Mouse (Mus musculus) myocyte (in vitro differentiated cells): ENCODE results near the gene Grwd1. TPM values are rescaled to one million over a fixed set of nuclear protein-coding genes. Genes with fewer than 3 reads are reported as not detected.

ENCODE experiments used
- H3K27me3 ChIP-seq: one replicate; pipeline ENCODE4 v1.6.1; 2011; ENCODE audit not compliant: control insufficient read depth, insufficient read depth, insufficient read length
- H3K36me3 ChIP-seq: one replicate; pipeline ENCODE4 v1.6.1; 2011; ENCODE audit not compliant: control insufficient read depth, insufficient read depth
- H3K4me2 ChIP-seq: one replicate; pipeline ENCODE4 v1.6.1; 2011; ENCODE audit warnings: low read depth, control low read depth
- H3K4me3 ChIP-seq: one replicate; pipeline ENCODE4 v1.5.1; 2011; ENCODE audit warnings: mild to moderate bottlenecking, control low read depth, moderate library complexity
- H3K79me2 ChIP-seq: one replicate; pipeline ENCODE4 v1.6.1; 2011; ENCODE audit not compliant: control insufficient read depth, insufficient read depth
- H3ac ChIP-seq: one replicate; pipeline ENCODE4 v1.6.1; 2011; ENCODE audit not compliant: control insufficient read depth, insufficient read length
- CEBPB ChIP-seq: IDR thresholded peaks from 2 replicates; pipeline ENCODE4 v1.6.1; 2011; ENCODE audit warnings: mild to moderate bottlenecking, moderate library complexity; ENCODE audit not compliant: poor library complexity, insufficient read depth, severe bottlenecking
- E2F4 ChIP-seq: IDR thresholded peaks from one replicate; pipeline ENCODE4 v1.6.1; 2011; ENCODE audit warnings: mild to moderate bottlenecking, control low read depth, moderate library complexity; ENCODE audit not compliant: insufficient read depth
- MAX ChIP-seq: IDR thresholded peaks from one replicate; pipeline ENCODE4 v1.6.1; 2011; ENCODE audit warnings: low read depth, mild to moderate bottlenecking, control low read depth
- MYOD1 ChIP-seq, 3 experiments: IDR thresholded peaks; one replicate each; pipeline ENCODE4 v1.6.1; 2011; ENCODE audit warnings: control low read depth in 2 of 3, low read depth in 2 of 3, mild to moderate bottlenecking in 2 of 3, moderate library complexity in 1 of 3; ENCODE audit not compliant: insufficient read length in 2 of 3, control insufficient read depth in 1 of 3
- MYOG ChIP-seq, 3 experiments: IDR thresholded peaks; one replicate each; pipeline ENCODE4 v1.6.1; 2011; ENCODE audit warnings: control low read depth in 2 of 3, low read depth in 2 of 3, mild to moderate bottlenecking in 2 of 3; ENCODE audit not compliant: insufficient read length in 2 of 3, control insufficient read depth in 1 of 3, insufficient read depth in 1 of 3
- POLR2A ChIP-seq: IDR thresholded peaks from one replicate; pipeline ENCODE4 v1.6.1; 2011; ENCODE audit warnings: low read depth, mild to moderate bottlenecking, control low read depth, moderate library complexity; ENCODE audit not compliant: insufficient read length
- POLR2AphosphoS2 ChIP-seq: IDR thresholded peaks from one replicate; pipeline ENCODE4 v1.6.1; 2011; ENCODE audit warnings: low read depth, control low read depth; ENCODE audit not compliant: insufficient read length
- REST ChIP-seq: IDR thresholded peaks from one replicate; pipeline ENCODE4 v1.6.1; 2011; ENCODE audit warnings: mild to moderate bottlenecking, control low read depth, moderate library complexity; ENCODE audit not compliant: insufficient read depth, insufficient read length
- SRF ChIP-seq: IDR thresholded peaks from one replicate; pipeline ENCODE4 v1.6.1; 2011; ENCODE audit warnings: low read depth; ENCODE audit not compliant: control insufficient read depth, insufficient read length
- TCF12 ChIP-seq: IDR thresholded peaks from one replicate; pipeline ENCODE4 v1.6.1; 2011; ENCODE audit warnings: mild to moderate bottlenecking, control low read depth; ENCODE audit not compliant: poor library complexity, insufficient read depth, severe bottlenecking
- TCF3 ChIP-seq: IDR thresholded peaks from one replicate; pipeline ENCODE4 v1.6.1; 2011; ENCODE audit warnings: low read depth, control low read depth; ENCODE audit not compliant: insufficient read length
- USF1 ChIP-seq: IDR thresholded peaks from one replicate; pipeline ENCODE4 v1.6.1; 2011; ENCODE audit warnings: low read depth, mild to moderate bottlenecking, control low read depth, moderate library complexity
- polyA plus RNA-seq: library from polyadenylated mRNA; unstranded; fragments of >200 nt; fragmentation: generic; extraction: Trizol; gene quantifications from one replicate; pipeline ENCODE4 v1.2.1, GENCODE M21; 2012; ENCODE audit warnings: missing spikeins

Gene Grwd1
- polyA plus RNA-seq, 1 experiment: 36.2 TPM

DNA sequence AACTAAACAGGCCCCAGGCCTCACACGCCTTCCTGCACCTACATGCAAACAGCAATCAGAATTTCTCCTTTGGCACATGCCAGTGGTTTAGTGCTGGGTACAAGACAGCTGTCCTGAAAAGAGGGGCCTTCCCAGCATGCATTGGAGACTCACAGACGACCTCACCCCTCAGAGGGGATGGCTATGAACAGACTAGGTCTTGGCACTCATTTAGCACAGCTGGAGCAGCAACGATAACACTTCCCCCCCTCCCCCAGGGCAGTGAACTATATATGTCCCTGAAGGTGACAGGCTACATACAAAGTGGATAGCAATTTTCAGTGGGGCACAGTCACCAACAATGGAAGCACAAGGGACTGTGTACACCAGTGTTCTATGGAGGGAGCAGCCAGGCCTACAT, 33.7 kb upstream of the Grwd1 start:
- H3K79me2 ChIP-seq: no peaks in the 10 kb centered on the region
- no peaks in the 10 kb centered on the region for H3K36me3 ChIP-seq
- H3ac ChIP-seq: no peak overlapping the region
- H3K27me3 ChIP-seq: no peaks in the 10 kb centered on the region
- H3K4me3 ChIP-seq: no peak overlapping the region
- no peak overlapping the region for H3K4me2 ChIP-seq
- TF ChIP-seq MYOD1 (IDR thresholded peaks at IDR 0.05; ENCODE audit: control insufficient read depth in 1 of 3, insufficient read length in 2 of 3, low read depth in 2 of 3): no peak
- TF ChIP-seq TCF12: no peak
- no peak for TF ChIP-seq MYOG (IDR thresholded peaks at IDR 0.05; ENCODE audit: control insufficient read depth in 1 of 3, insufficient read depth in 1 of 3, insufficient read length in 2 of 3, low read depth in 2 of 3)
- no peak for TF ChIP-seq CEBPB
- TF ChIP-seq MAX: no peak
- no peak for TF ChIP-seq USF1
- TF ChIP-seq POLR2A: no peak
- TF ChIP-seq REST: no peak
- TF ChIP-seq SRF: no peak
- TF ChIP-seq E2F4: no peak
- no peak for TF ChIP-seq POLR2AphosphoS2

DNA sequence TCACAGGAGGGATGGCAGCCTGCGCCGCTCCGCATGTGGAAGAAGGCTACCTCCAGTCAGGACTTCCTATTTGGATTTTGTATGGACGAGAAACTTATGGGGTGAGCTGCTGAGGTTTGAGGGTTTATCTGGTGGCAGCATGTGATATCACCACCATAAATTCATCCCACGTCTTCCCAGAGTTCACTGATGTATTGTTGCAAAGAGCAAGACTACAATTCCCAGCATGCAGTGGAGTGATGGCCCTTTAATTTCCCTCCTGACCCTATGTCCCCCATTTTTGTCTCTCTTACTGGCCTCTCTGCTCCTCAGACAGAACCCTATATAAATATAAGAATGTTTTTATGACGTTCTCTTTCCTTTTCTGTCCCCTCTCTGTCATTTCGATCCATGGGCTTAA, 32.1 kb upstream of the Grwd1 start:
- Histone ChIP-seq H3K4me2 (no peak overlapping the region), H3K79me2 (no peaks in the 10 kb centered on the region), H3K27me3 (no peaks in the 10 kb centered on the region), H3ac (no peak overlapping the region), H3K36me3 (no peaks in the 10 kb centered on the region), H3K4me3 (no peak overlapping the region)
- TF ChIP-seq MYOG (IDR thresholded peaks at IDR 0.05; ENCODE audit: control insufficient read depth in 1 of 3, insufficient read depth in 1 of 3, insufficient read length in 2 of 3, low read depth in 2 of 3) (no peak), CEBPB (no peak), POLR2AphosphoS2 (no peak), TCF12 (no peak), MAX (no peak), TCF3 (no peak)

DNA sequence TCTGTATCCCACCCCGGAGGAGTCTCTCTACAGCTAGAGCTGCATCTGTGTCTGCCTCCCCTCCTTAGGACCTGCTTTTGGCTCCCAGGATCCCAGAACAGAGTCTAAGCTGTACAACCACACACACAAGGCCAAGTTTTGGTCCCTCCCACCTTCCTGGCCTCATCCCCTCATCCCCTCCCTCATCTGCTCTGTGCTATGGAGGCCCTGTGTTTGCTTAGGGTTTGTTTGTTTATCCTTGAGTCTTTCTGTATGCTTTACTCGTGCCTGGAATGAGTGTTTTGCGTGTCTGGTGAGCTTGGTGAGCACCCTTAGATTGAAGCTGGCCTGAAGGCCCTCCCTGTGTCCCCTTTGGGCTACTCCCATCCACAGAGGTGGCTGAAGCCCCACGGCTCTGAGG, 28.3 kb upstream of the Grwd1 start:
- no peaks in the 10 kb centered on the region for H3K79me2 ChIP-seq
- no peaks in the 10 kb centered on the region for H3K36me3 ChIP-seq
- H3K27me3 ChIP-seq: no peaks in the 10 kb centered on the region
- no peak overlapping the region for H3ac ChIP-seq
- no peak overlapping the region for H3K4me2 ChIP-seq
- TF ChIP-seq TCF3 (no peak), POLR2AphosphoS2 (no peak), MYOG (IDR thresholded peaks at IDR 0.05; ENCODE audit: control insufficient read depth in 1 of 3, insufficient read depth in 1 of 3, insufficient read length in 2 of 3, low read depth in 2 of 3) (no peak), TCF12 (no peak), E2F4 (no peak), SRF (no peak), CEBPB (no peak), MYOD1 (IDR thresholded peaks at IDR 0.05; ENCODE audit: control insufficient read depth in 1 of 3, insufficient read length in 2 of 3, low read depth in 2 of 3) (no peak), MAX (no peak), POLR2A (no peak), USF1 (no peak), REST (no peak)
- no peak overlapping the region for H3K4me3 ChIP-seq

GRCm38 (mm10) chr7:45856950-45857901, 26.5 kb upstream of the Grwd1 start:
- no peaks in the 10 kb centered on the region for H3K27me3 ChIP-seq
- H3K36me3 ChIP-seq: no peaks in the 10 kb centered on the region
- no peak overlapping the region for H3K4me3 ChIP-seq
- TF ChIP-seq MYOG (IDR thresholded peaks at IDR 0.05; ENCODE audit: control insufficient read depth in 1 of 3, insufficient read depth in 1 of 3, insufficient read length in 2 of 3, low read depth in 2 of 3): no peak
- no peak for TF ChIP-seq MAX
- TF ChIP-seq USF1: no peak
- no peak for TF ChIP-seq CEBPB
- no peak for TF ChIP-seq SRF
- no peak for TF ChIP-seq TCF3
- TF ChIP-seq POLR2AphosphoS2: no peak
- H3K4me2 ChIP-seq: no peak overlapping the region
- H3ac ChIP-seq: no peak overlapping the region
- H3K79me2 ChIP-seq: no peaks in the 10 kb centered on the region

- Histone ChIP-seq H3K27me3 (no peaks in the 10 kb centered on the region), H3K36me3 (no peaks in the 10 kb centered on the region), H3K4me2 (no peak overlapping the region), H3K4me3 (no peak overlapping the region), H3ac (no peak overlapping the region), H3K79me2 (no peaks in the 10 kb centered on the region)
- no peak for TF ChIP-seq SRF
- TF ChIP-seq POLR2A: no peak
- no peak for TF ChIP-seq USF1
Measured at GRCm38 (mm10) chr7:45853089-45853488, 22.3 kb upstream of the Grwd1 start.
